Mouse (Mus musculus): ENCODE results near the gene Ruvbl2. TPM values are rescaled to one million over a fixed set of nuclear protein-coding genes. Genes with fewer than 3 reads are reported as not detected.
A peak's percentile ranks its signal among the peaks of the same experiment; 100 is the strongest.

Gene Ruvbl2
- total RNA-seq, 2 experiments from 2014 or later = 30.4 to 33.0 TPM

- DNase-seq (ENCODE audit: low spot score in 2 of 2) = no peak
- intact Hi-C loops (cut with DNase I) = no loop called here
Observed at GRCm38 (mm10) chr7:45443526-45444420, 5.9 kb upstream of the Ruvbl2 start.

DNA sequence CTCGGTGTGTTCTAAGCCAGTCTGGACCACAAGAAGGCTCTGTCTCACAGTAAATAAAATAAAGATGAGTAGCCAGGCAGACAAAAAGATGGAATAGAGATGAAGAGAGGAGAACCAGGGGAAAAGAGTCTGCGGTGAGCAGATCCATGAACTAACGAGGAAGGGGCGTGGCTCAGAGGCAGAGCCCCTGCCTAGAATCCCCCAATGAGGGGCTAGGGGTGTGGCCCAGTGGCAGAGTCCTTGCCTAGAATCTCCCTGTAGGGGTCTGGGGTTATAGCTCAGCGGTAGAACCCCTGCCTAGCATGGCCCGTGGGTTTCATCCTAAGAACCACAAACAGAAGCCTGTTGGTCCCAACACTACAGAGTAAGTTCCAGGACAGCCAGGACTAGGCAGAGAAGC, 850 bp downstream of the Ruvbl2 start:
- intact Hi-C loops (cut with DNase I) = no loop called here
- DNase-seq (ENCODE audit: low spot score in 2 of 2) = no peak

DNA sequence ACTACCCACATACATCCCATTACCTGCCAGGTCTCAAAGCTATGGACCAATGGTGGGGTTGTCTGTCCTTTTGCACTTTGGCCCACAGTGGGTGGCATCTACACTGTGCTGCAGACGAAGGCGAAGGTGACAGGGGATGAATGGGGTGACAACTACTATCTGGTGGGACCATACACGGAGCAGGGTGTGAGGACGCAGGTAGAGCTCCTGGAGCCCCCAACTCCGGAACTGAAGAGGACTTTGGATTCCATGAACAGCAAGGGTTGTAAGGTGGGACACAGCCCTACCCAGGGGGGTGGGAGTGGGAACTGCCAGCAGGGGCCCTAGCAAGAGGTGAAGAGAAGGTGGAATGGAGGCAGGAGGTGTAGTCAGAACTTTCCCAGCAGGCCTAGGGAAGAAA, 1.5 kb downstream of the Ruvbl2 start:
- intact Hi-C loops (cut with DNase I) = no loop called here
- DNase-seq (ENCODE audit: low spot score in 2 of 2) = no peak

- intact Hi-C loops (cut with DNase I) = loop anchor here (2.0 kb wide), 1 partner anchor 30 kb away; the partner anchor contains the start of gene Kcna7
- peak in 1 of 2 experiments; percentile 16 for DNase-seq (ENCODE audit: low spot score in 2 of 2)
Observed at GRCm38 (mm10) chr7:45435038-45435437, 2.9 kb downstream of the Ruvbl2 start.

DNA sequence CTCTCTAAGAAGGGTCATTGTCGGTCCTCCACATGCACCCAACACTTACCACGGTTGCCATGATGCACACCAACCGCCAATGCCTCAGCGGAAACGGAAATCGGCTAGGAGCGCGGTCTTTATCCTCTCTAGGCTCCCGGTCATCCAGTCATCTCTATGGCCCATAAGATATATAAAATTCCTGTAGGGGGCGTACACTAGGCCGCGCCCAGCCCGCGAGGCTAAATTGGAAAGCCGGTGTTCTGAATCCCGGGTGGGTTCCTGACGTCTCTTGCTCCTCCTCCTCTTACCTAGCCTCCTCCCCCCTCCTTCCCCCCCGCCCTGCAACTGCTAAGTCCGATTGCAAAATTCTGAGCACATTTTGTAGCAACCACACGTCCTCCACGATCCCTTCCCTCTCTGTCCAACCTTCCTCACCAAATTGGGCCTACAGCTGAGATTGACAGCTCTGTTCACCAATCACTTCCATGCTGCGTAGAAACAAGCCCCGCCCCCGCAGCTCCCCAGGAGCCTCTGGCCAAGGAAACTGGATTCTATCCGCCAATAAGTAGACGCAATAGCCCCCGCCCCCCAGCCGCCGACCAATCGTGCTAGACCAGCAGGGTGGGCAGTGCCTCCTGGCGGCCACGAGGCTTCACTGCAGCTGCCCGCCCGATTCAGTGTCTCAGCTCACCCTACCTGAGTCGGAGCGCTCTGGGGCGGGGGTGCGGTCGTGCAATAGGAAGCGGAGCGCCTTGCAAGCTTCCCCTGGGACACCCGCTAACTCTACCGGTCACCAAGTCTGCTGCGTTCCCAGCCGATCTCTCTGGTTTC, 3.5 kb downstream of the Ruvbl2 start, which contains the start of gene Gys1:
Gene Gys1, plus strand, starts transcription at position 642 of the 813 bp plus-strand sequence.
- DNase-seq (ENCODE audit: low spot score in 2 of 2) = peak; percentile 100
- intact Hi-C loops (cut with DNase I) = loop anchor here (2.0 kb wide), 1 partner anchor 30 kb away; the partner anchor contains the start of gene Kcna7

DNA sequence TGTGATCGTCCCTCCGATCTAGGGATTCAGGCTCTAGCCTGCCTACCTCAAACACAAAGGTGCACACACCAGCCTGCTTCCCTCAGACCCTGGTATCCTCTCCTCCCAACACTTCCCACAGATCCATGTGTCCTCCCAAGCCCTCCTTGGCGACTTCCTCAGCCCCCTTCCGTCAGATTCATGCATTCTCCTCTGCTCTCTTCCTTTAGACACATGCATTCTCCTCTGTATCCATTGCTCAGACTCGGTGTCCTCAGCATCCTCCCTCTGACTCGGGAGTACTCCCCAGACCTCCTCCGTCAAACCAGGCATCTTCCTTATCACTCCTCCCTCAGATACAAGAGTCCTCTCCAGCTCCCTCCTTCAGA, 4.1 kb downstream of the Ruvbl2 start:
- intact Hi-C loops (cut with DNase I) = loop anchor here (2.0 kb wide), 1 partner anchor 29 kb away; the partner anchor contains the start of gene Kcna7
- DNase-seq (ENCODE audit: low spot score in 2 of 2) = no peak

- intact Hi-C loops (cut with DNase I) = no loop called here
- no peak for DNase-seq (ENCODE audit: low spot score in 2 of 2)
Observed at GRCm38 (mm10) chr7:45426556-45426955, 11.3 kb downstream of the Ruvbl2 start.

DNA sequence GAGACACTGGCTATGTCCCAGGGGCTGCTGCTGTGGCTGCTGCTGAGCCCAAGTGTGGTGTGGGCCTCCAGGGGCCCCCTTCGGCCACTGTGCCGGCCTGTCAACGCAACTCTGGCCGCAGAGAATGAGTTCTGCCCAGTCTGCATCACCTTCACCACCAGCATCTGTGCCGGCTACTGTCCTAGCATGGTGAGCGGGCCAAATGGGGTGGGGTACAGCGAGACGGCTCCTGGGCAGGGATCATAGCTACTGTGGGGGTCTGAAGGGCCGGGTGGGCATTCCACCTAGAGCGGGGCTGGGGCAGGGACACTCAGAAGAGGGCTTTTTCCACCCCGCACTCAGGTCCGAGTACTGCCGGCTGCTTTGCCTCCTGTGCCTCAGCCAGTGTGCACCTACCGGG, 16.7 kb downstream of the Ruvbl2 start:
- intact Hi-C loops (cut with DNase I) = no loop called here

GRCm38 (mm10) chr7:45420615-45420919, 17.3 kb downstream of the Ruvbl2 start, which contains the start of gene Lhb:
Gene Lhb, plus strand, starts transcription at chr7:45420820.
- intact Hi-C loops (cut with DNase I) = no loop called here
- no peak for DNase-seq (ENCODE audit: low spot score in 2 of 2)

More for the DNA sequence above, 16.7 kb downstream of the Ruvbl2 start:
- DNase-seq (ENCODE audit: low spot score in 2 of 2) = no peak

- intact Hi-C loops (cut with DNase I) = no loop called here
- DNase-seq (ENCODE audit: low spot score in 2 of 2) = no peak
Observed at GRCm38 (mm10) chr7:45419859-45420614, 17.9 kb downstream of the Ruvbl2 start.

DNA sequence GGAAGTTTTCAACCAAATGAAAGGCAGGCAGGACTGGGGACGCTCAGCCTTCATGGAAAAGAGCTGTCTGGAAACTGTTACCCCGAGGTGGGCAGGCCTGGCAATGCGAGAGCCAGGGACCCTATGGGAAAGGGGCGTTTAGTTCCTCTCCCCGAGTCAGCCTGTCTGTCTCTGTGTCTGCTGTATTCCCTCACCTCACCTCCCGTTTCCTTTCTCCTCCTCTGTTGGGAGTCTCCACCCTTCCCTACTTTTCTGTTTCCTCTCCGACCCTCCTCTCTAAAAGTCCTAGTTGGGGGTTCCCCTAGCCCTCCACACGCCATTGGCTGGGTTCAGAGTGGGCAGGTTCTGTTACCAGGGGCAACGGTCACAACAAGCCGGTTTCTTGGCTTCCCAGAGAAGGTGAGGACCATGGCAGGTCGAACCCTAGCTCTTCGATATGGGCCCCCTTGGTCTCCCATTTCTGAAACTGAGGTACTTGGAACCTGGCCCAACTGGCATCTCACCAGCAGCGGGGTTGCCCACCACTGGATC, 19.9 kb downstream of the Ruvbl2 start:
- intact Hi-C loops (cut with DNase I) = no loop called here
- DNase-seq (ENCODE audit: low spot score in 2 of 2) = no peak

- peak; percentile 17 to 64 for DNase-seq (ENCODE audit: low spot score in 2 of 2)
- intact Hi-C loops (cut with DNase I) = no loop called here
Observed at GRCm38 (mm10) chr7:45415636-45416035, 22.3 kb downstream of the Ruvbl2 start.

GRCm38 (mm10) chr7:45414740-45415224, 23.1 kb downstream of the Ruvbl2 start:
- DNase-seq (ENCODE audit: low spot score in 2 of 2) = no peak
- intact Hi-C loops (cut with DNase I) = no loop called here

GRCm38 (mm10) chr7:45413864-45414739, 23.8 kb downstream of the Ruvbl2 start:
- intact Hi-C loops (cut with DNase I) = no loop called here
- no peak for DNase-seq (ENCODE audit: low spot score in 2 of 2)

- intact Hi-C loops (cut with DNase I) = no loop called here
- no peak for DNase-seq (ENCODE audit: low spot score in 2 of 2)
Observed at GRCm38 (mm10) chr7:45413113-45413863, 24.6 kb downstream of the Ruvbl2 start, which contains the start of gene Ntf5. Gene Ntf5, plus strand, starts transcription at chr7:45413695.

GRCm38 (mm10) chr7:45412421-45412820, 25.5 kb downstream of the Ruvbl2 start:
- DNase-seq (ENCODE audit: low spot score in 2 of 2) = no peak
- intact Hi-C loops (cut with DNase I) = no loop called here

- intact Hi-C loops (cut with DNase I) = no loop called here
- no peak for DNase-seq (ENCODE audit: low spot score in 2 of 2)
Observed at GRCm38 (mm10) chr7:45409497-45410163, 28.3 kb downstream of the Ruvbl2 start.
